Mouse (Mus musculus): ENCODE data around the gene Ilkap. TPM values are rescaled to one million over a fixed set of nuclear protein-coding genes. Genes with fewer than 3 reads are reported as not detected.

Ilkap gene
- total RNA-seq, 2 experiments from 2014 or later: 65.3 to 70.8 TPM

- DNase-seq: peak; percentile 41 to 55
Observed at GRCm38 (mm10) chr1:91413898-91414594, 15.4 kb upstream of the Ilkap start, which contains the start of gene Hes6. Gene Hes6 (minus strand): TSS chr1:91414038.

DNA sequence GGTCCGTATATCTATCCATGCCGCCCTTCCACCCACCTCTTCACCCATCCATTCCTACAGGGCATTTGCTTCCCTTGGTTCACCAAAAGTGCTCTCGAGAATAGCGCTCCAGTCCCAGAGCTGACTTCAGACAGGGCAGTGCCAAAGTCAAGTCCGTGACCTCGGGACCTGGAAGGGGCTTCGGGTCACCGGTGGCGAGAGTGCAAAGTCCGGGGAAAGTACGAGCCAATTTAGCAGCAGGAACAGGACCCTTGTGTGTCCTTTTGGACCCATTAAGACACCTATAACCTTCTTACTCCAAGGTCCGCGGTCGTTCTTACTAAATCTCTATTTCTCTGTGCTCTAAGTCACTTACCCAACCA lies 14.9 kb upstream of the Ilkap start:
- no peak for DNase-seq

- DNase-seq: peak; percentile 88 to 89
Observed at GRCm38 (mm10) chr1:91413030-91413506, 14.5 kb upstream of the Ilkap start.

GRCm38 (mm10) chr1:91412286-91413029 lies 13.8 kb upstream of the Ilkap start:
- no peak for DNase-seq

DNA sequence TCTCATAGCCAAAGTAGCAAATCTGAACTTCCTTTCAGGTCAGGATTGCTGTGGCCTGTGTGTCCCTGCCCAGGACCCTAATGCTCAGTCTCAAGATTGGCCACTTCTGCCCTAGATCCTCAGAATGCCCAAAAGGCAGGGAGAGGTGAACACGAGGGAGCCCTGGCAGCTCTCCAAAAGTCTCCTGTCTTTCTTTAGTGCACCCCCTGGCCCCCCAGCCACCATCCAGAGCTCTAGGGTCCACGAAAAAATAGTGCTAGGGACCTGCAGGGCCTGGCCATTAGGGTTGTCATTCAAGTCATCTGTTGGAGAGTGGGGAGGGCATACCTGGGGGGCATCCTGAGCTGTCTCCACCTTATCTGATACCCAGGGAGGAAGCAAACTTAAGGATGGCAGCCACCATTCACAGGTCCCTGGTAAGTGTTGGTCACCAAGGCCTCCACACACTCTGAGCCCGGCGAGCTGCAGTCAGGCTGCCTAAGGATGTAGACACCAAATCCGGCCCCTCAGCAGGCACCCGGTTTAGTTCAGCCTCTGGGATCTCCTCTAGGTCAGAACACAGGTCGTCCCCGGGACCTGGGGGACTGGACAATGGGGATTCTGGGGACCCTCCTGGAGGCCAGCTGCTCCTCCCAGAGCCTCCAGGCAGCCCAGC lies 13.1 kb upstream of the Ilkap start:
- no peak for DNase-seq

DNA sequence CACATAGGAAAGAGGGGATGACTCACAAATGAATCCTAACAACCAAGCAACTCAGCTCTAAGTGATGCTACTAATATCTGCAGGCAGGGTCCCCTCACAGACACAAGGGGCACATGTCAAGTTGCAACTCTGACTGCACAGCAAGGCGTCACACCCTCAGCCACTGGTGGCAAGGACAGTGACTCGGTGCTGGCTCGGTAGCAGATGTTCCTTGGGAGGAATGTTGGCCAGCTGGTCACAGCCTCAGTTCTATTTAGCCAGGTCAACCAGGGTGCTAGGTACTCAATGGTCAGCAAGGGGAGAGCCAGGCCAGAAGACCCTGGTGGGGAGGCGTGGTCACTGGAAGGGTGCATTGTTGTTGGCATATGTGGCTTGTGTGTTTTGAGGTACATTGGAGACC lies 9.2 kb upstream of the Ilkap start:
- no peak for DNase-seq

- DNase-seq: no peak
Observed at GRCm38 (mm10) chr1:91405406-91406169, 7.0 kb upstream of the Ilkap start.

DNA sequence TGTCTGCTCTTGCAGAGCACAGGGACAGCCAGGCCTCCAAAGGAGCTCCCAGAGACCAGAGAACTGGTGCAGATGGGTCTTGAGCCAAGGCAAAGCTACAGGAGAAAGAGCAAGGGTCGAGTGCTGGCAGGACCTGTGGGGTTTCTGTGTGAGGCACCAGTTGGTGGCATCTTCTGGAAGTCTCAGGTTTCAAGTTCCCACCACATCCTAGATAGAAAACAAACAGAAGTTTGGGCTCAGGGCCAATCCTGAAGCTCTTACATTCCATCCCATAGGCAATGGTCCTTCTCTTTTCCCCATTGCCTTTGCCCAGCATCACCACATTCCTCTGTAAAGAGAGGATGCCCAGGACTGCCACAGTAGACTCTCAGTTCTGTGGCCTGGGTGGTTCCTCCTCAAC lies 6.4 kb upstream of the Ilkap start:
- no peak for DNase-seq

DNA sequence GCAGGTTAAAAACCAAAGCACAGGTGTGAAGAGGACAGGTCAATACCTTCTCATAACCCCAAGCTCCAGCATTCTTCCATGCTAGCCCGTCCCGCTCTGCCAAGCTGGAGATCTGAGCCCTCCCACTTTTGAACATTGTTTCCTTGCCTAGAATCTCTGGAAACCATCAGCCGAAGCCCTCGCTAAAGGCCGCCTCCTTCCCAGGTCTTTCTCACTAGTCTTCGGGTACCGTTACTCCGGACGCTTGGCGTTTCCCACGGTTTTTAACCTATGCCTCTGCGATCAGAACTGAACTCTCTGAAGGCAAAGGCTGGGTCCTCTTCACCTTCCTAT lies 722 bp downstream of the Ilkap start:
- DNase-seq: no peak

- DNase-seq: no peak
Observed at GRCm38 (mm10) chr1:91390369-91390768, 8.2 kb downstream of the Ilkap start.

DNA sequence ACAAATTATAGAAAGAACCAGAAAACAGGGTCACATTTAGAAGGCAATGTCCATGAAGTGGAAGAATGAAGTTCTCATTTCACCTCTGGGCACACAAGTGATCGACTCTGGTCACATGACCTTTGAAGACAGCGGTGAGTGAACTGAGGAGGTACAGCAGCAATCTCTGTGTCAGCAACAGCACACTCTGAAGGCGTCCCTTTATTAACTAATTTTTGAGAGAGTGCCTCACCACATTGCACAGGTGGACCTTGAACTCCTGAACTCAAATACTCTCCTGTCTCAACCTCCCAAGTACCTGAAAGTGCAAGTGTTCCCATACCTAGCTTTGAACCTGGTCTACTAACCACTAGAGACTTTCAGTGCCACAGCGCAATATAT lies 17.5 kb downstream of the Ilkap start:
- DNase-seq: no peak

DNA sequence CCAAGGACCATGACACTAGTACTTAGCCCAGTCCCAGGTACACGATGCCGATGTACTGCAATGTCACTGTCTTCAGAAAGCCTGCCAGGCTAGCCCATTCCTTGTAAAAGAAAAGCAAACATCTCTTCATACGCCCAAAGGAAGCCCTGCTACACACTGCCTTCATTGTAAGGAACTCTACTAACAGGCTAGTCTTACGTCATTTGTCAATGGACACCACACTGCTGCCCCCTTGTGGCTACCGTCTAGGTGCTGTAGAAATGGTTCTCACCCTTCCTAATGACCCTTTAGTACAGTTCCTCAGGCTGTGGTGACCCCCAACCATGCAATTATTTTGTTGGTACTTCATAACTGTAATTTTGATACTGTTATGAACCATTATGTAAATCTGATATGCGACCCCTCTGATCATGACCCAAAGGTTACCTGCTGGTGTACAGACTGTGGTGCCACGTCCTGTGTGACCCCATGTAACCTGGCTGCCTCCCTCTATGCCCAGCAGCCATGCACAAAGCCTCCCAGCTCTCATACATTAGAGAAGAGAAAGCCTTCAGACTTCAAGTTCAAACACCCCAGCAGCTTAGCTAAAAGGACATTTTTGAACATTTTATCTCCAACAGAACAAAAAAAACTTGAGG lies 18.0 kb downstream of the Ilkap start:
- peak; percentile 57 to 61 for DNase-seq

DNA sequence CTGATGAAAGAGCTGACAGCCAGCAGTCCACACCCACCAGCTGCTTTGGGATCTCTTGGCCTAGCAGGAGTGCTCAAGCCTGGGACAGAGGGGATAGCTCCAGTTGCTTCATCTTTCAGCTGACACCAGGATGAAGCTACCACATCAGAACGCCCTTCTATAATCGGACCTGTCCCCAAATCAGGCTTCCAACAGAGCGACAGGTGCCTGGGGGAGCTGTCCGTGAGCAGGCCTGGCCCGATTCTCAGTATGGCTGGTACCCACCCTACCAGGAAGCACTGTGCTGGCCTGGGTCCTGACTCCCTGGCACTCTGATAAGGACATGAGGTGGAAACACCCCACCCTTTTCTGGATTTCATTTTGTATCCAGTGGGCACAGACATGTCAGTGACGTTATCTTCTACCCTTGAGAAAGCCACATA lies 25.2 kb downstream of the Ilkap start:
- no peak for DNase-seq

- no peak for DNase-seq
Observed at GRCm38 (mm10) chr1:91370055-91370454, 28.6 kb downstream of the Ilkap start.

GRCm38 (mm10) chr1:91369408-91369807 lies 29.2 kb downstream of the Ilkap start:
- DNase-seq: no peak

GRCm38 (mm10) chr1:91367295-91367694 lies 31.3 kb downstream of the Ilkap start:
- no peak for DNase-seq

DNA sequence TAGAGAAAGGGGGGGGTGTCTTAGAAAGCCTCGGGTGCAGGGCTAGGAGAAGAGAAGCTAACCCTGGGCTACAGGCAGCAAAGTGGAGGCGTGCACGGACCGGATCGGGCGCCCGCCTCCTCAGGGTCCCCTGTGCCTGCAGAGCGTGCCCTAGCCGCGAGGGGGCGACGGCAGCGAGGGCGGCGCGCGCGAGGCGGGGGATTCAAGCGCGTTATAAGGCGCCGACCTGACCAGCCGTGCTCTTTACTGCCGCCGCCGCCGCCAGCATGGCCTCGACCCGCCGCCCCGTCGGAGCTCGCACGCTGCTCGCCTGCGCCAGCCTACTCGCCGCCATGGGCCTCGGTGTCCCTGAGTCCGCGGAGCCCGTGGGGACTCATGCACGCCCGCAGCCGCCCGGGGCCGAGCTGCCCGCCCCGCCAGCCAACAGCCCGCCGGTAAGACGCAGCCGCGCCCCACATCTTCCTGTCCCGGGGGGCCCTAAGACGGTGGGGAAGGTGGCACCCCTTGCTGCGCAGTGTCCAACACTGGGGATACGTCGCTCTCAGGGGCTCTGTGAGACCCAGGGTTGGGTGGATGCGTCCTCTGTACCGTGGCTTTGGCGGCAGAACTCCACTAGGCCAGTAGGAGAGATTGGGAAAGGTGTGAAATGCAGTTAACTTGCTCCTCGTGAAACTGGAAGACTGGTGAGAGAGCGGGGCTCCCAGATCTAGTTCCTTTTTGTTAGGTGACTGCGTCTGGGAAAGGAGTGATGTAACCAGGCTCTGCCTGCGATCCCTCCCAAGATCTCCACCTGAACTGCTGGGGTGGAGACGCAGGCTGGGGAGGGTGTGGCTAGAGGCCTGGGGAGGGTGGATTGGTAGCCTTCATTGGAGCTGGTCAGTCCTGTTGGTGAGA lies 32.2 kb downstream of the Ilkap start, which contains the start of gene Erfe:
Erfe (plus strand) TSS at position 216 of the 894 bp plus-strand sequence.
- DNase-seq: peak; percentile 25 to 38

DNA sequence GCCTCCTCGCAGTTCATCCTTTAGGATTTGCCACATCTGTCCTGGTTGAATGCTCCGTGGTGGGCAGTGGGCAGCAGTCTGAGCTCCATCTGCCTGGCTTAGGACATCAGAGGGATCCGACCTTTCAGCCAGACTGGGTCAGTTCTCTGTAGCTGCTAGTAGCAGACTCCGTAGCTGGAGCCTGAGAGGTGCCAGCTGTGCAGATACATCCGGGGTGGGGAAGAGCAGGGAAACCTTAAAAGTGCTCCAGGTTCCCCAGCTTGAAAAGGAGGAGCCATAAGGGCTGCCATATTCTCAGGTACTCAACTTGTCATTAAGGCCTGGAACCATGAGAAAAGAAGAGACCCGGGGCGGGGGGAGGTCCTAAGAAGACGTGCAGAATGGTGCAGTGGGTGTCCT lies 32.8 kb downstream of the Ilkap start:
- no peak for DNase-seq

- no peak for DNase-seq
Observed at GRCm38 (mm10) chr1:91364822-91365644, 33.6 kb downstream of the Ilkap start.

GRCm38 (mm10) chr1:91362113-91362512 lies 36.5 kb downstream of the Ilkap start:
- no peak for DNase-seq

Measured in layer of hippocampus, postnatal 36 days (tissue).